Mouse (Mus musculus): ENCODE results near the gene Cntnap1. TPM values are rescaled to one million over a fixed set of nuclear protein-coding genes. Genes with fewer than 3 reads are reported as not detected.

Cntnap1 gene
- total RNA-seq, 1 experiment, result 0.18 TPM

- peaks cover 9% of the 10 kb centered on the region; the same call in 1 of the 2 replicates for H3K36me3 ChIP-seq (ENCODE audit: control insufficient read depth, insufficient read depth, low read length, poor library complexity, severe bottlenecking)
- no peak for DNase-seq (ENCODE audit: low read depth, low spot score)
- H3K9me3 ChIP-seq (ENCODE audit: control insufficient read depth, insufficient read depth, low read depth, low read length), result no peaks in the 10 kb centered on the region
- H3K4me1 ChIP-seq (ENCODE audit: control insufficient read depth in 2 of 2, insufficient read depth in 2 of 2, low read length in 2 of 2, poor library complexity in 1 of 2), result peaks cover 0 to 28% of the 10 kb centered on the region in 2 experiments; a peak in 2 of 4 replicates
- no peak overlapping the region for H3K9ac ChIP-seq (ENCODE audit: insufficient read depth, low read depth, low read length, poor library complexity, severe bottlenecking)
- in situ Hi-C loops (cut with MboI; ENCODE audit: low sequenced_read_pairs in 2 of 2, unreplicated experiment in 2 of 2), result no loop called here
- no peak overlapping the region for H3K27ac ChIP-seq (ENCODE audit: insufficient read depth, low read depth, low read length, poor library complexity, severe bottlenecking)
- no peak overlapping the region for H3K4me3 ChIP-seq (ENCODE audit: insufficient read depth in 1 of 2, low read depth in 1 of 2, low read length in 2 of 2, poor library complexity in 1 of 2, severe bottlenecking in 1 of 2)
- TF ChIP-seq ZNF384 (IDR thresholded peaks at IDR 0.05; ENCODE audit: low read depth, low read length) (no peak), HCFC1 (IDR thresholded peaks at IDR 0.05; ENCODE audit: borderline replicate concordance, insufficient read depth, low read length) (no peak), CHD2 (IDR thresholded peaks at IDR 0.05; ENCODE audit: low read depth, low read length) (no peak), ZC3H11A (IDR thresholded peaks at IDR 0.05; ENCODE audit: borderline replicate concordance, low read depth, low read length) (no peak), MAFK (IDR thresholded peaks at IDR 0.05; ENCODE audit: insufficient read depth, low read depth, low read length) (no peak)
These were observed 22.3 kb downstream of the Cntnap1 start for GRCm38 (mm10) chr11:101192646-101193045.

DNA sequence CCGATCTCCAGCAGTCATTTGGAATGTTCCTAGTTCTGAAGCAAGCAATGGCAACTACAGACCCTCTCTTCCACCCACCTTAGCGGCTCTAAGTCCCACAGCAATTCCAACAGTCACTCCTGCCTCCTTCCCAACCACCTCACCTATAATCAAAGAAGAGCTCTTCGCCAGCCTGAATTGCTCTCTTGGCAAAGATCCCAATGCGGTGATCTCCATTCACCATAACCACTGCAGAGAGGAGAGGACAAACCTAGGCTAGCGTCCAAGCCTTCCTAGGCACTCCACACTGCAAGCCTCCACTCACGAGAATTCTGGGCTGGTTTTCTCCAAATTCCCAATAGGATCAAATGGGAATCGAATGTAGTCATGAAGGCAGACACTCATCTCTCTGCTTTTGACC, 22.8 kb downstream of the Cntnap1 start:
- in situ Hi-C loops (cut with MboI; ENCODE audit: low sequenced_read_pairs in 2 of 2, unreplicated experiment in 2 of 2), result no loop called here
- TF ChIP-seq HCFC1 (IDR thresholded peaks at IDR 0.05; ENCODE audit: borderline replicate concordance, insufficient read depth, low read length) (no peak), ZC3H11A (IDR thresholded peaks at IDR 0.05; ENCODE audit: borderline replicate concordance, low read depth, low read length) (no peak), CHD2 (IDR thresholded peaks at IDR 0.05; ENCODE audit: low read depth, low read length) (no peak), ZNF384 (IDR thresholded peaks at IDR 0.05; ENCODE audit: low read depth, low read length) (no peak), MAFK (IDR thresholded peaks at IDR 0.05; ENCODE audit: insufficient read depth, low read depth, low read length) (no peak)
- no peak overlapping the region for H3K4me3 ChIP-seq (ENCODE audit: insufficient read depth in 1 of 2, low read depth in 1 of 2, low read length in 2 of 2, poor library complexity in 1 of 2, severe bottlenecking in 1 of 2)
- peaks cover 9% of the 10 kb centered on the region; the same call in 1 of the 2 replicates for H3K36me3 ChIP-seq (ENCODE audit: control insufficient read depth, insufficient read depth, low read length, poor library complexity, severe bottlenecking)
- H3K9me3 ChIP-seq (ENCODE audit: control insufficient read depth, insufficient read depth, low read depth, low read length), result no peaks in the 10 kb centered on the region
- DNase-seq (ENCODE audit: low read depth, low spot score), result no peak
- H3K27ac ChIP-seq (ENCODE audit: insufficient read depth, low read depth, low read length, poor library complexity, severe bottlenecking), result no peak overlapping the region
- peaks cover 0 to 28% of the 10 kb centered on the region in 2 experiments; a peak in 2 of 4 replicates for H3K4me1 ChIP-seq (ENCODE audit: control insufficient read depth in 2 of 2, insufficient read depth in 2 of 2, low read length in 2 of 2, poor library complexity in 1 of 2)
- H3K9ac ChIP-seq (ENCODE audit: insufficient read depth, low read depth, low read length, poor library complexity, severe bottlenecking), result no peak overlapping the region

- no peak for DNase-seq (ENCODE audit: low read depth, low spot score)
- Histone ChIP-seq H3K4me1 (ENCODE audit: control insufficient read depth in 2 of 2, insufficient read depth in 2 of 2, low read length in 2 of 2, poor library complexity in 1 of 2) (peaks cover 0 to 20% of the 10 kb centered on the region in 2 experiments; a peak in 2 of 4 replicates), H3K9me3 (ENCODE audit: control insufficient read depth, insufficient read depth, low read depth, low read length) (no peaks in the 10 kb centered on the region), H3K4me3 (ENCODE audit: insufficient read depth in 1 of 2, low read depth in 1 of 2, low read length in 2 of 2, poor library complexity in 1 of 2, severe bottlenecking in 1 of 2) (no peak overlapping the region), H3K27ac (ENCODE audit: insufficient read depth, low read depth, low read length, poor library complexity, severe bottlenecking) (no peak overlapping the region), H3K36me3 (ENCODE audit: control insufficient read depth, insufficient read depth, low read length, poor library complexity, severe bottlenecking) (peaks cover 15% of the 10 kb centered on the region; the same call in 1 of the 2 replicates), H3K9ac (ENCODE audit: insufficient read depth, low read depth, low read length, poor library complexity, severe bottlenecking) (no peak overlapping the region)
- in situ Hi-C loops (cut with MboI; ENCODE audit: low sequenced_read_pairs in 2 of 2, unreplicated experiment in 2 of 2), result no loop called here
- no peak for TF ChIP-seq ZC3H11A (IDR thresholded peaks at IDR 0.05; ENCODE audit: borderline replicate concordance, low read depth, low read length)
- no peak for TF ChIP-seq CHD2 (IDR thresholded peaks at IDR 0.05; ENCODE audit: low read depth, low read length)
- no peak for TF ChIP-seq ZNF384 (IDR thresholded peaks at IDR 0.05; ENCODE audit: low read depth, low read length)
- no peak for TF ChIP-seq HCFC1 (IDR thresholded peaks at IDR 0.05; ENCODE audit: borderline replicate concordance, insufficient read depth, low read length)
- TF ChIP-seq MAFK (IDR thresholded peaks at IDR 0.05; ENCODE audit: insufficient read depth, low read depth, low read length), result no peak
These were observed 23.8 kb downstream of the Cntnap1 start for GRCm38 (mm10) chr11:101194137-101194536.

- in situ Hi-C loops (cut with MboI; ENCODE audit: low sequenced_read_pairs in 2 of 2, unreplicated experiment in 2 of 2), result no loop called here
- Histone ChIP-seq H3K4me1 (ENCODE audit: control insufficient read depth in 2 of 2, insufficient read depth in 2 of 2, low read length in 2 of 2, poor library complexity in 1 of 2) (peaks cover 0 to 15% of the 10 kb centered on the region in 2 experiments; a peak in 2 of 4 replicates), H3K9ac (ENCODE audit: insufficient read depth, low read depth, low read length, poor library complexity, severe bottlenecking) (no peak overlapping the region), H3K4me3 (ENCODE audit: insufficient read depth in 1 of 2, low read depth in 1 of 2, low read length in 2 of 2, poor library complexity in 1 of 2, severe bottlenecking in 1 of 2) (no peak overlapping the region), H3K27ac (ENCODE audit: insufficient read depth, low read depth, low read length, poor library complexity, severe bottlenecking) (no peak overlapping the region), H3K36me3 (ENCODE audit: control insufficient read depth, insufficient read depth, low read length, poor library complexity, severe bottlenecking) (peaks cover 20% of the 10 kb centered on the region), H3K9me3 (ENCODE audit: control insufficient read depth, insufficient read depth, low read depth, low read length) (no peaks in the 10 kb centered on the region)
- TF ChIP-seq ZC3H11A (IDR thresholded peaks at IDR 0.05; ENCODE audit: borderline replicate concordance, low read depth, low read length) (no peak), ZNF384 (IDR thresholded peaks at IDR 0.05; ENCODE audit: low read depth, low read length) (no peak), CHD2 (IDR thresholded peaks at IDR 0.05; ENCODE audit: low read depth, low read length) (no peak), MAFK (IDR thresholded peaks at IDR 0.05; ENCODE audit: insufficient read depth, low read depth, low read length) (no peak), HCFC1 (IDR thresholded peaks at IDR 0.05; ENCODE audit: borderline replicate concordance, insufficient read depth, low read length) (no peak)
- DNase-seq (ENCODE audit: low read depth, low spot score), result no peak
These were observed 24.3 kb downstream of the Cntnap1 start for GRCm38 (mm10) chr11:101194643-101195042.
